Mouse (Mus musculus) ES-Bruce4 (cell line): ENCODE results near the gene Reg1. TPM values are rescaled to one million over a fixed set of nuclear protein-coding genes. Genes with fewer than 3 reads are reported as not detected.
"Not testable (repeated sequence)": the region's sequence is repeated elsewhere in the genome, so short reads cannot be mapped to it uniquely, and the experiment has no call there.

ENCODE experiments used
- H3K27ac ChIP-seq: 2 replicates; pipeline ENCODE4 v1.5.1; 2012; ENCODE audit warnings: low read length, inconsistent platforms; ENCODE audit not compliant: insufficient read depth
- H3K27me3 ChIP-seq: 2 replicates; pipeline ENCODE4 v1.6.1; 2012; ENCODE audit warnings: mild to moderate bottlenecking, low read length, inconsistent platforms; ENCODE audit not compliant: control insufficient read depth, poor library complexity, insufficient read depth, severe bottlenecking
- H3K36me3 ChIP-seq: 2 replicates; pipeline ENCODE4 v1.6.1; 2012; ENCODE audit warnings: inconsistent platforms, mild to moderate bottlenecking, low read length, moderate library complexity; ENCODE audit not compliant: control insufficient read depth, poor library complexity, insufficient read depth, severe bottlenecking
- H3K4me1 ChIP-seq: one replicate; pipeline ENCODE4 v1.8.1; 2011; ENCODE audit warnings: low read length; ENCODE audit not compliant: control insufficient read depth, insufficient read depth
- H3K4me3 ChIP-seq: 2 replicates; pipeline ENCODE4 v1.5.1; 2011; ENCODE audit warnings: low read depth, mild to moderate bottlenecking, low read length
- H3K9ac ChIP-seq: 2 replicates; pipeline ENCODE4 v1.6.1; 2012; ENCODE audit warnings: low read depth, mild to moderate bottlenecking, inconsistent platforms; ENCODE audit not compliant: poor library complexity, severe bottlenecking
- H3K9me3 ChIP-seq: replicated peaks from 2 replicates; pipeline ENCODE4 v1.6.1; 2012; ENCODE audit warnings: mild to moderate bottlenecking, low read length, inconsistent platforms; ENCODE audit not compliant: control insufficient read depth, poor library complexity, insufficient read depth, severe bottlenecking
- CTCF ChIP-seq: IDR thresholded peaks from one replicate; pipeline ENCODE4 v1.8.1; 2011; ENCODE audit warnings: low read depth, low read length
- EP300 ChIP-seq: IDR thresholded peaks from 2 replicates; pipeline ENCODE4 v1.6.1; 2011; ENCODE audit warnings: low read depth, low read length; ENCODE audit not compliant: insufficient read depth
- POLR2A ChIP-seq: IDR thresholded peaks from one replicate; pipeline ENCODE4 v1.8.1; 2011; ENCODE audit warnings: low read length; ENCODE audit not compliant: insufficient read depth
- polyA plus RNA-seq: library from polyadenylated mRNA; stranded (reverse); fragments of >200 nt; gene quantifications from 2 replicates; pipeline ENCODE4 v1.2.4, GENCODE M21; 2011; ENCODE audit warnings: low read depth; ENCODE audit not compliant: missing spikeins, insufficient read depth, insufficient read length

Gene Reg1
- not detected in 2 replicates for polyA plus RNA-seq

GRCm38 (mm10) chr6:78422411-78422810 lies at the start of gene Reg1:
Gene Reg1, plus strand, starts transcription at chr6:78422711.
- not testable (repeated sequence) for H3K4me1 ChIP-seq, H3K27me3 ChIP-seq, H3K36me3 ChIP-seq, H3K27ac ChIP-seq, H3K4me3 ChIP-seq, H3K9ac ChIP-seq, H3K9me3 ChIP-seq

- TF ChIP-seq CTCF: no peak
- TF ChIP-seq EP300: no peak
- no peak for TF ChIP-seq POLR2A
- Histone ChIP-seq H3K9me3 (no peaks in the 10 kb centered on the region), H3K9ac (no peak within 1 kb of the TSS), H3K27ac (no peak within 1 kb of the TSS), H3K27me3 (no peaks in the 10 kb centered on the region), H3K4me3 (no peak within 1 kb of the TSS), H3K36me3 (no peaks in the 10 kb centered on the region), H3K4me1 (no peaks in the 10 kb centered on the region)
Observed at GRCm38 (mm10) chr6:78378765-78379164, 43.7 kb upstream of the Reg1 start, which contains the start of gene Reg3d. Gene Reg3d, minus strand, starts transcription at chr6:78378865.

- Histone ChIP-seq H3K9ac (no peak within 1 kb of the TSS), H3K27ac (no peak within 1 kb of the TSS), H3K36me3 (no peaks in the 10 kb centered on the region), H3K4me3 (no peak within 1 kb of the TSS), H3K4me1 (no peaks in the 10 kb centered on the region), H3K9me3 (no peaks in the 10 kb centered on the region), H3K27me3 (no peaks in the 10 kb centered on the region)
- TF ChIP-seq POLR2A: no peak
- no peak for TF ChIP-seq EP300
- TF ChIP-seq CTCF: no peak
Observed at GRCm38 (mm10) chr6:78380409-78380808, 42.1 kb upstream of the Reg1 start, which contains the start of gene Reg3a. Gene Reg3a, plus strand, starts transcription at chr6:78380709.

GRCm38 (mm10) chr6:78385609-78386008 lies 36.9 kb upstream of the Reg1 start:
- Histone ChIP-seq H3K27me3 (no peaks in the 10 kb centered on the region), H3K9ac (no peak overlapping the region), H3K36me3 (no peaks in the 10 kb centered on the region), H3K4me1 (no peaks in the 10 kb centered on the region), H3K9me3 (no peaks in the 10 kb centered on the region), H3K4me3 (no peak overlapping the region), H3K27ac (no peak overlapping the region)
- no peak for TF ChIP-seq POLR2A
- no peak for TF ChIP-seq CTCF
- no peak for TF ChIP-seq EP300

- not testable (repeated sequence) for H3K4me3 ChIP-seq, H3K27ac ChIP-seq
Observed at GRCm38 (mm10) chr6:78395323-78395722, 27.2 kb upstream of the Reg1 start, which contains the start of gene Reg2. Gene Reg2, plus strand, starts transcription at chr6:78395623.

GRCm38 (mm10) chr6:78425497-78425896 lies 3.0 kb downstream of the Reg1 start:
- Histone ChIP-seq H3K9ac (no peak overlapping the region), H3K9me3 (no peaks in the 10 kb centered on the region), H3K4me1 (no peaks in the 10 kb centered on the region), H3K4me3 (no peak overlapping the region), H3K27me3 (no peaks in the 10 kb centered on the region), H3K36me3 (no peaks in the 10 kb centered on the region), H3K27ac (no peak overlapping the region)
- TF ChIP-seq EP300 (no peak), POLR2A (no peak), CTCF (no peak)

More at GRCm38 (mm10) chr6:78395323-78395722, 27.2 kb upstream of the Reg1 start, which contains the start of gene Reg2:
- not testable (repeated sequence) for H3K27me3 ChIP-seq, H3K4me1 ChIP-seq, H3K36me3 ChIP-seq, H3K9ac ChIP-seq, H3K9me3 ChIP-seq
